Mouse (Mus musculus) heart, postnatal 0 days (tissue): Measurements from ENCODE around the gene Runx2. TPM values are rescaled to one million over a fixed set of nuclear protein-coding genes. Genes with fewer than 3 reads are reported as not detected.

Source experiments
- ATAC-seq: fragments of 200-750 bp; cut with Nextera tagmentation; 2 replicates; pipeline ENCODE4 v1.8.0; 2017; ENCODE audit warnings: low read depth, moderate number of reproducible peaks, moderate library complexity; ENCODE audit not compliant: insufficient read depth
- DNase-seq: peaks from one replicate; pipeline ENCODE4 v3.0.0-alpha.2; 2016; ENCODE audit warnings: low spot score
- H3K27ac ChIP-seq: fragments of 300-500 bp; sonication (generic); 2 replicates; pipeline ENCODE4 v1.5.1; 2014; ENCODE audit warnings: low read depth, mild to moderate bottlenecking
- H3K27me3 ChIP-seq: fragments of 300-500 bp; sonication (generic); 2 replicates; pipeline ENCODE4 v1.6.1; 2014; ENCODE audit warnings: low read length, mixed read lengths; ENCODE audit not compliant: control insufficient read depth, insufficient read depth
- H3K36me3 ChIP-seq: fragments of 300-500 bp; sonication (generic); replicated peaks from 2 replicates; pipeline ENCODE4 v1.6.1; 2014; ENCODE audit warnings: low read length, mixed read lengths; ENCODE audit not compliant: control insufficient read depth, insufficient read depth
- H3K4me1 ChIP-seq: fragments of 300-500 bp; sonication (generic); 2 replicates; pipeline ENCODE4 v1.6.1; 2014; ENCODE audit warnings: antibody characterized with exemption; ENCODE audit not compliant: control insufficient read depth, insufficient read depth
- H3K4me2 ChIP-seq: fragments of 300-500 bp; sonication (generic); 2 replicates; pipeline ENCODE4 v1.6.1; 2014; ENCODE audit warnings: low read depth, mild to moderate bottlenecking, low read length, moderate library complexity
- H3K4me3 ChIP-seq: fragments of 300-500 bp; sonication (generic); 2 replicates; pipeline ENCODE4 v1.5.1; 2014; ENCODE audit warnings: low read depth, low read length
- H3K9ac ChIP-seq: fragments of 300-500 bp; sonication (generic); replicated peaks from 2 replicates; pipeline ENCODE4 v1.6.1; 2014; ENCODE audit warnings: low read depth, low read length, mixed read lengths
- H3K9me3 ChIP-seq: fragments of 300-500 bp; sonication (generic); replicated peaks from 2 replicates; pipeline ENCODE4 v1.6.1; 2016; ENCODE audit warnings: low read length; ENCODE audit not compliant: control insufficient read depth
- CTCF ChIP-seq: IDR thresholded peaks from 2 replicates; pipeline ENCODE4 v1.5.1; 2016; ENCODE audit warnings: antibody characterized with exemption, control low read depth, low read depth
- EP300 ChIP-seq: IDR thresholded peaks from 2 replicates; pipeline ENCODE4 v1.6.1; 2016; ENCODE audit warnings: antibody characterized with exemption, low read depth
- WGBS: fragments of 180-500 bp; shearing (Covaris S2); extraction: QIAGEN DNeasy Blood & Tissue Kit; methylation state at CpG from one replicate; pipeline ENCODE4 v1.1.7; 2014; 5-methylcytosine and 5-hydroxymethylcytosine counted together
- polyA plus RNA-seq: library from polyadenylated mRNA; unstranded; fragments of >200 nt; fragmentation: Nextera tagmentation; extraction: Ambion mirVana; gene quantifications from 2 replicates; pipeline ENCODE4 v1.2.1, GENCODE M21; 2015
- total RNA-seq: library from RNA; depleted of rRNA; stranded (reverse); fragments of >200 nt; gene quantifications from 2 replicates; pipeline ENCODE4 v1.2.3, GENCODE M21; 2014; ENCODE audit warnings: low replicate concordance

Runx2 gene
- total and polyA plus RNA-seq, 2 experiments from 2014 or later = 0.04 TPM; not detected in 1

DNA sequence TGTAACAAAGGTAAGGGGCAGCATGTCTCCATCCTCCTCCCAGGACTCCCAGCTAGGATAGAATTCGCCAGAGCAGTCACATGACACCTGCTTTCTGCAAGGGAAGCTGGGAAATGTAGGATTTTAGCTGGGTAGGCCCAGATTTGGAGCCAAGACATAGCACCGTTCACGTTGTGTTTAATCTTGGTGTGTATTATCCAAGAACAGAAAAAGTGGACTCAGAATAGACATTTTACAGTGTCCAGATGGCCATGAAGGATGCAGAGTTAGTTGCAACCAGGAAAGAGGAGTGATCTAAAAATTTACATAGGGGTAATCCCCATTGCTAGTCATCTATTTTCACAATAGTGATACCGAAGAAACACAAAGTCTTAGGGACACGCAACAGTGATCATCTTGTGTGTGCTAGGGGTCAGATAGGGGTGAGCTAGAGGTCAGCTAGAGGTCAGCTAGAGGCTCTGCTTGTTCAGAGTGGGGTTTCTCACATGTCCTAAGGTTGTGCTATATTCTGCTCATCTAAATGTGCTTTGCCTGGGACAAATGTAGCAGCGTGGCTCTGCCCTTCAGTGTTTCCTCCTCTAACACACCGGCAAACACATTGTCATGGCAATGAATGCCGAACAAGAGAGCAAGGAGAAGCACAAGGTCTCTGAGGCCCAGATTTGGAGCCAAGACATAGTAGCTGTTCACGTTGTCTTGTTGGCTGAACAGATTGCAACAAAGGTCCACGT, 326.9 kb downstream of the Runx2 start:
- Histone ChIP-seq H3K27me3 (no peaks in the 10 kb centered on the region), H3K9me3 (no peaks in the 10 kb centered on the region), H3K4me2 (no peak overlapping the region), H3K27ac (no peak overlapping the region), H3K36me3 (no peaks in the 10 kb centered on the region), H3K9ac (no peak overlapping the region), H3K4me3 (no peak overlapping the region), H3K4me1 (no peaks in the 10 kb centered on the region)
- 78% methylated on average over 10 of the region's 10 CpGs for WGBS
- TF ChIP-seq CTCF (no peak), EP300 (no peak)
- ATAC-seq (no peak), DNase-seq (no peak)

- no peaks in the 10 kb centered on the region for H3K9me3 ChIP-seq
- no peaks in the 10 kb centered on the region for H3K27me3 ChIP-seq
- H3K4me3 ChIP-seq = no peak overlapping the region
- no peaks in the 10 kb centered on the region for H3K4me1 ChIP-seq
- no peak overlapping the region for H3K9ac ChIP-seq
- no peaks in the 10 kb centered on the region for H3K36me3 ChIP-seq
- H3K27ac ChIP-seq = no peak overlapping the region
- DNase-seq (no peak), ATAC-seq (no peak)
- WGBS = 72% methylated on average over 5 of the region's 5 CpGs
- no peak overlapping the region for H3K4me2 ChIP-seq
- TF ChIP-seq CTCF = no peak
These were observed 329.3 kb downstream of the Runx2 start for GRCm38 (mm10) chr17:44485337-44485736.

DNA sequence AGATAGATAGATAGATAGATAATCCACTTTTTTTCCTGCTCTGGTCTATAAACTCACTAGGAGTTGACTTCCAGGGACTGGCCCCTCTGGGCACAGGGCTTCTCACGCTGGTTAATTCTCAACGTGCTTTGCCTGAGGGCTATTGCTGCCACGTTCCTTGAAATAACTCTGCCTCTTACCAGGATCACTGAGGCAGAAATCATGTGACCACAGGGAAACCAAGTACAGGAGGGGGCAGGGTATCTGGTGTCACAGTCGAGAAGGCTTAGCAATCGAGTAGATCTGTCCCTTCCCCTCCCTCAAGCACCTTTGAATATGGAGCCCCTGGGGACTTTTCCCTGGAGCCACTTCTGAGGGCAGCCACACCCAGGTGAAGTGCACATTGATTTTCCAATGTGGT, 334.7 kb downstream of the Runx2 start:
- Histone ChIP-seq H3K27ac (no peak overlapping the region), H3K4me3 (no peak overlapping the region), H3K9me3 (no peaks in the 10 kb centered on the region), H3K9ac (no peak overlapping the region), H3K36me3 (no peaks in the 10 kb centered on the region), H3K27me3 (no peaks in the 10 kb centered on the region), H3K4me2 (no peak overlapping the region), H3K4me1 (no peaks in the 10 kb centered on the region)
- no peak for TF ChIP-seq CTCF
- TF ChIP-seq EP300 = no peak
- 47% methylated on average over 5 of the region's 5 CpGs for WGBS
- ATAC-seq (no peak), DNase-seq (no peak)

DNA sequence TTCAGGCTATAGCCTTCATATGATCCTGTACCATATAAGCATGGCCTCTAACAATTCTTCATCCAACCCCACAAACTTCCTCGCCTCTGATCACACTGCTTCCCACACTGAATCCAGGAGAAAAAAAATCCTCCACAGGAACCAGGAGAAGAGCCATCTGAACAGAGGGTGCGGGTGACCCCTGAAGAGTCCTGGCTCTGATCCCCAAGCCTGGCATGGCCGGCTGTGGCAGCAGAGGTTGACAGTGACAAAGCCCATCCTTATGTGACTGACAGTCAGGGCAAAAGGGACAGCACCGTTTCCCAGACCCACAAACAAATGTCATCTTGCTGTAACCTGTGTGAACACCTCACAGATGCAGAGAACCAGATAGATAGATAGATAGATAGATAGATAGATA, 335.1 kb downstream of the Runx2 start:
- no peak for ATAC-seq

DNA sequence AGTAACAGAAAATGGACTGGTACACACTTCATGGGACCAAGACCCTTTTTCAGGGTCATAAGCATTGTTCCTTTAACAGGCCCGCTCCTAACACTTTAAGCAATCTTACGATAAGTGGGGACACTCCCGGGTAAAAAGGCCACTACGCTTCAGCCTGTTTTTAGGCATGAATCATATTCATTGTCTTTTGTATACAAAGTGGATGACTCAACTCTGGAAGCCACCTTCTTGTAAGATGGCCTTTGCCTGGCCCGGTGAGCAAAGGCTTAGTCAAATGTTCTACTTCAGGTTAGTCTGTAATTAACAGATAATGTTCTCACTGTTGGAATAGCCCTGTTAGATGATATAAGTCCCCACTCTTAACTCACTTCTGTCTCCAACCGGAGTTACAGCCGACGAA, 338.7 kb downstream of the Runx2 start:
- DNase-seq = no peak

More for the DNA sequence above, 335.1 kb downstream of the Runx2 start:
- H3K27ac ChIP-seq = no peak overlapping the region
- no peak overlapping the region for H3K9ac ChIP-seq
- TF ChIP-seq EP300 (no peak), CTCF (no peak)
- WGBS = 51% methylated on average over 4 of the region's 4 CpGs
- no peaks in the 10 kb centered on the region for H3K4me1 ChIP-seq
- H3K36me3 ChIP-seq = no peaks in the 10 kb centered on the region
- no peak overlapping the region for H3K4me3 ChIP-seq
- H3K4me2 ChIP-seq = no peak overlapping the region
- DNase-seq = no peak
- H3K27me3 ChIP-seq = no peaks in the 10 kb centered on the region
- no peaks in the 10 kb centered on the region for H3K9me3 ChIP-seq

GRCm38 (mm10) chr17:44474280-44474679, 340.3 kb downstream of the Runx2 start:
- no peak overlapping the region for H3K9ac ChIP-seq
- 78% methylated on average over 3 of the region's 3 CpGs for WGBS
- H3K4me3 ChIP-seq = no peak overlapping the region
- no peak for TF ChIP-seq CTCF
- TF ChIP-seq EP300 = no peak
- H3K27ac ChIP-seq = no peak overlapping the region
- ATAC-seq = no peak
- no peaks in the 10 kb centered on the region for H3K27me3 ChIP-seq
- H3K9me3 ChIP-seq = no peaks in the 10 kb centered on the region
- no peaks in the 10 kb centered on the region for H3K4me1 ChIP-seq
- H3K36me3 ChIP-seq = no peaks in the 10 kb centered on the region
- H3K4me2 ChIP-seq = no peak overlapping the region
- DNase-seq = no peak

More for the DNA sequence above, 338.7 kb downstream of the Runx2 start:
- H3K4me3 ChIP-seq = no peak overlapping the region
- H3K36me3 ChIP-seq = no peaks in the 10 kb centered on the region
- 80% methylated on average over 8 of the region's 8 CpGs for WGBS
- no peak for TF ChIP-seq EP300
- no peak overlapping the region for H3K4me2 ChIP-seq
- ATAC-seq = no peak
- no peaks in the 10 kb centered on the region for H3K27me3 ChIP-seq
- H3K9ac ChIP-seq = no peak overlapping the region
- H3K4me1 ChIP-seq = no peaks in the 10 kb centered on the region
- H3K9me3 ChIP-seq = no peaks in the 10 kb centered on the region
- H3K27ac ChIP-seq = no peak overlapping the region
